Mouse (Mus musculus) kidney, postnatal 4 days (tissue): Measurements from ENCODE around the gene Krtcap2.
A peak's percentile ranks its signal among the peaks of the same experiment; 100 is the strongest.

Experiments used
- DNase-seq, 2 experiments: peaks; one replicate each; pipeline ENCODE4 v3.0.0; 2021; ENCODE audit warnings: mixed read lengths in 2 of 2

The Krtcap2 gene

GRCm38 (mm10) chr3:89250435-89251040, 4.8 kb downstream of the Krtcap2 start:
- DNase-seq: peak; percentile 80 to 86

GRCm38 (mm10) chr3:89251365-89251895, 5.7 kb downstream of the Krtcap2 start:
- peak; percentile 74 to 84 for DNase-seq

- DNase-seq: no peak
Observed at GRCm38 (mm10) chr3:89254994-89255393, 9.2 kb downstream of the Krtcap2 start.

GRCm38 (mm10) chr3:89256177-89256576, 10.4 kb downstream of the Krtcap2 start:
- no peak for DNase-seq

GRCm38 (mm10) chr3:89259076-89259475, 13.3 kb downstream of the Krtcap2 start, which contains the start of gene Dpm3:
Gene Dpm3 (plus strand): TSS chr3:89259358.
- no peak for DNase-seq

- DNase-seq: no peak
Observed at GRCm38 (mm10) chr3:89260211-89260610, 14.4 kb downstream of the Krtcap2 start.

- DNase-seq: peak in 1 of 2 experiments; percentile 37
Observed at GRCm38 (mm10) chr3:89262417-89262816, 16.7 kb downstream of the Krtcap2 start.

- DNase-seq: peak; percentile 80 to 86
Observed at GRCm38 (mm10) chr3:89266439-89266893, 20.7 kb downstream of the Krtcap2 start.

- no peak for DNase-seq
Observed at GRCm38 (mm10) chr3:89268916-89269315, 23.1 kb downstream of the Krtcap2 start.

- DNase-seq: peak; percentile 90 to 92
Observed at GRCm38 (mm10) chr3:89270051-89270755, 24.4 kb downstream of the Krtcap2 start, which contains the start of gene Slc50a1. Gene Slc50a1 (minus strand): TSS chr3:89270570.

GRCm38 (mm10) chr3:89270891-89271290, 25.1 kb downstream of the Krtcap2 start:
- DNase-seq: peak; percentile 50 to 66

- peak; percentile 52 to 64 for DNase-seq
Observed at GRCm38 (mm10) chr3:89271760-89272159, 26.0 kb downstream of the Krtcap2 start.

- DNase-seq: no peak
Observed at GRCm38 (mm10) chr3:89276061-89276460, 30.3 kb downstream of the Krtcap2 start.

- peak; percentile 48 to 68 for DNase-seq
Observed at GRCm38 (mm10) chr3:89277281-89278021, 31.7 kb downstream of the Krtcap2 start.

- peak; percentile 68 to 79 for DNase-seq
Observed at GRCm38 (mm10) chr3:89278107-89278506, 32.3 kb downstream of the Krtcap2 start.

GRCm38 (mm10) chr3:89278643-89279042, 32.9 kb downstream of the Krtcap2 start:
- peak in 1 of 2 experiments; percentile 35 for DNase-seq

- DNase-seq: peak; percentile 91 to 95
Observed at GRCm38 (mm10) chr3:89279153-89279890, 33.6 kb downstream of the Krtcap2 start.

- DNase-seq: peak; percentile 47 to 61
Observed at GRCm38 (mm10) chr3:89280050-89280605, 34.4 kb downstream of the Krtcap2 start.

GRCm38 (mm10) chr3:89280606-89281511, 35.1 kb downstream of the Krtcap2 start, which contains the start of gene Efna1:
Gene Efna1 (minus strand): TSS chr3:89281142.
- peak; percentile 78 to 84 for DNase-seq

GRCm38 (mm10) chr3:89281579-89282290, 36.0 kb downstream of the Krtcap2 start:
- DNase-seq: peak; percentile 92 to 93
